Mouse (Mus musculus) midbrain, embryonic 10.5 days (tissue): ENCODE results near the gene Naa40. TPM values are rescaled to one million over a fixed set of nuclear protein-coding genes. Genes with fewer than 3 reads are reported as not detected.

Experiments
- DNase-seq: peaks from one replicate; pipeline ENCODE4 v3.0.0-alpha.2; 2017; ENCODE audit warnings: low spot score
- H3K27ac ChIP-seq: fragments of 300-500 bp; sonication (generic); replicated peaks from 2 replicates; pipeline ENCODE4 v1.5.1; 2016; ENCODE audit warnings: mild to moderate bottlenecking
- H3K27me3 ChIP-seq: fragments of 300-500 bp; sonication (generic); 2 replicates; pipeline ENCODE4 v1.6.1; 2016; ENCODE audit warnings: low read depth, mild to moderate bottlenecking; ENCODE audit not compliant: poor library complexity, severe bottlenecking
- H3K36me3 ChIP-seq: fragments of 300-500 bp; sonication (generic); 2 replicates; pipeline ENCODE4 v1.6.1; 2016; ENCODE audit warnings: mild to moderate bottlenecking, moderate library complexity
- H3K4me1 ChIP-seq: fragments of 300-500 bp; sonication (generic); 2 replicates; pipeline ENCODE4 v1.6.1; 2016
- H3K4me3 ChIP-seq: fragments of 300-500 bp; sonication (generic); 2 replicates; pipeline ENCODE4 v1.5.1; 2016; ENCODE audit warnings: mild to moderate bottlenecking, moderate library complexity
- H3K9me3 ChIP-seq: fragments of 300-500 bp; sonication (generic); replicated peaks from 2 replicates; pipeline ENCODE4 v1.6.1; 2016; ENCODE audit warnings: mild to moderate bottlenecking
- whole genome bisulfite sequencing: fragments of 180-500 bp; shearing (Covaris S2); methylation state at CpG from one replicate; pipeline ENCODE4 v1.1.7; 2016; 5-methylcytosine and 5-hydroxymethylcytosine counted together
- polyA plus RNA-seq: library from polyadenylated mRNA; unstranded; fragments of >200 nt; fragmentation: Nextera tagmentation; extraction: Ambion mirVana; gene quantifications from 2 replicates; pipeline ENCODE4 v1.2.1, GENCODE M21; 2016

Naa40 gene
- polyA plus RNA-seq, 1 experiment from 2014 or later: 105 TPM

DNA sequence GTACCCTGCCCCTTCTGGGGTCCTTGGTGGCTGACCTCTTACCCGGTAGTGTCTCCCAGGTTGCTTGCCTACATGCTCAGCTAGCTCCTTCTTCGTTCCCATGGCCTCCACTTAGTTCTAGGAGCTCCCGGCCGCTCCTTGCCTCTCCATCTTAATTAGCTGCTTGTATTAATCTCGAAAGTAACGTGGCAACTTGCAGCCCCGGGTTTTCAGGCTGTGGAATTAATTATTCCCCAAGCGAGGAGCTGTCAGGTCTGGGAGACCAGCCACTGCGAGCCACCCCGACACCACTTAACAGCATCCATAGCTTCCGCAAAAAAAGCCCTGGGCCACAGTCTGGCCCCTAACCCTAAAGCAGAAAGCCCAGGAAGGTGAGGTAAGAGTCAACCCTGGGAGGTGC lies 57.6 kb downstream of the Naa40 start:
- 62% methylated on average over 11 of the region's 11 CpGs for WGBS
- no peaks in the 10 kb centered on the region for H3K9me3 ChIP-seq
- 0 out of 2 replicates have a peak overlapping the region, but pooled peaks have one; percentile 18 for H3K27ac ChIP-seq
- no peak overlapping the region for H3K4me3 ChIP-seq
- H3K36me3 ChIP-seq: no peaks in the 10 kb centered on the region
- H3K27me3 ChIP-seq: peaks cover 99% of the 10 kb centered on the region
- H3K4me1 ChIP-seq: peaks cover 62% of the 10 kb centered on the region
- no peak for DNase-seq

DNA sequence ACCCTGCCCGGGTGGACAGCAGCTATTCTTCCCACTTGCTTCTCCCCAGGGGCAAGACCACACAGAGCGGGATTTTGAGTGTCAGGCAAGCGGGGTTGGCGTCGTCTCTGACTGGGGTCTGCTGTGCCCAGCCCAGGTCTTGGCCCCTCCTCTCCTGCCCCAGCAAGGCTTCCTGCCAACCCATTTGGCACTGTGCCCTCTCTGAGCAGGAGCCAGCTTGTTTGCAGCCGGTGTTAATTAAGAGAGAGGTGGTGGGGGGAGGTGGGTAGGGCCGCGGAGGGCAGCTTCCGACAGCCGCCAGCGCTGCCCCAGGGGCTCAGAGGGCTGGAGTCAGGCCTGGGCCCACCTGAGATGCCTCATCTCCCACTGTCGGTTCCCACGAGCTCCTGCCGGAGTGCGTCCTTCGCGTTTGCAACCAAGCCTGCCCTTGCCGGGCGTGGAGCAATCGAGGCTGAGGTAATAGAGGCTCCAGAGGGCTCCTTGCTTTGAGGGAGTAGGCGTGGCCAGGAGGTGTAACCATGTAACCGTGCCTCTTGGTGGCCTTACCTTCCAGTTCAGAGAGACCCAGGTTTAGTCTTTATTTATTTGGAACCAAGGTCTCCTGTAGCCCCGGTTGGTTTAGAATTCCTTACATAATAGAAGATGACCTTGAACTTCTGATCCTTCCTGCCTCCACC lies 58.6 kb downstream of the Naa40 start:
- 13% methylated on average over 23 of the region's 23 CpGs for WGBS
- H3K9me3 ChIP-seq: no peaks in the 10 kb centered on the region
- 0 out of 2 replicates have a peak overlapping the region, but pooled peaks have one; percentile 16 for H3K4me3 ChIP-seq
- peaks cover 69% of the 10 kb centered on the region for H3K4me1 ChIP-seq
- H3K27me3 ChIP-seq: peaks cover 99% of the 10 kb centered on the region
- H3K36me3 ChIP-seq: no peaks in the 10 kb centered on the region
- no peak overlapping the region; the same call in 1 of the 2 replicates for H3K27ac ChIP-seq
- no peak for DNase-seq

GRCm38 (mm10) chr19:7181496-7181895 lies 59.5 kb downstream of the Naa40 start:
- Histone ChIP-seq H3K27me3 (peaks cover 97% of the 10 kb centered on the region), H3K4me1 (peaks cover 68% of the 10 kb centered on the region)
- 70% methylated on average over 7 of the region's 7 CpGs for WGBS

GRCm38 (mm10) chr19:7180756-7181405 lies 60.1 kb downstream of the Naa40 start:
- H3K36me3 ChIP-seq: no peaks in the 10 kb centered on the region
- 76% methylated on average over 8 of the region's 8 CpGs for WGBS
- no peak for DNase-seq
- H3K4me1 ChIP-seq: peaks cover 68% of the 10 kb centered on the region
- H3K27me3 ChIP-seq: peaks cover 97% of the 10 kb centered on the region
- H3K27ac ChIP-seq: no peak overlapping the region
- H3K4me3 ChIP-seq: no peak overlapping the region
- H3K9me3 ChIP-seq: no peaks in the 10 kb centered on the region

More at GRCm38 (mm10) chr19:7181496-7181895, 59.5 kb downstream of the Naa40 start:
- no peak for DNase-seq
- Histone ChIP-seq H3K9me3 (no peaks in the 10 kb centered on the region), H3K27ac (no peak overlapping the region), H3K36me3 (no peaks in the 10 kb centered on the region), H3K4me3 (no peak overlapping the region)

- no peak for DNase-seq
- peaks cover 96% of the 10 kb centered on the region for H3K27me3 ChIP-seq
Observed at GRCm38 (mm10) chr19:7178841-7179452, 62.0 kb downstream of the Naa40 start.

DNA sequence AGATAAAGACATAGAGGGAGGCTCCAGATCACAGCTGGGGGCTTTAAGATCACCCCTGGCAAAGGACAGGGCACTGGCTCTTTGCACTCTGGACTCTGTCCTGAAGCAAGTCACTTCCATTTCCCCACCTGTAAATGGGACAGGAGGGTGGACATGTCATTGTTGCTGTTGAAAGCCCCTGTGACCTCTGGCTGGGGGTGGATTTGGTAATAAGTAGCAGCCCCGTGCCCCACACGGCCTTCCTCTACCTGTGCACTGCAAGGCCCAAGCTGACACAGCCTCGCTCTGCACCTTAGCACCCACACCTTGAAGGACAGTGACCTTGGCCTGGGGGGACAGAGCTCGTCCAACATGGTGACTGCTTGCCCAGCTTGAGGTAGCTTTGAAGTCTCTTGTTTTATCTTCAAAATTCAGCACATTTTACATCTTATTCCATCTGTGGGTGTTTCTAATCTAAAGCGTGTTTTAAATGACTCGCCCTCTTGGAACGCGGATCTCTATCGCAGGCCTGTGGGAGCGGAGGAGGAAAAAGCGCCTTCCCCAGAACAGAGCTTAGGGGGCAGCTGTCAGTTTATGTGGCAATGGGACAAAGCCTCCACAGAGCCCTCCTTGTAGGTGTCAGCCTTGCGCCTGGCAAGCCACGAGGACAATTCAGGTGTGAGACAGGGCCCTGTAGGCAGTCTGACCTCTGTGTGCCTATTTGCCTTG lies 63.0 kb downstream of the Naa40 start:
- peaks cover 61% of the 10 kb centered on the region for H3K4me1 ChIP-seq
- DNase-seq: no peak
- H3K27me3 ChIP-seq: peaks cover 86% of the 10 kb centered on the region
- peak overlapping the region; percentile 39; the same call in 1 of the 2 replicates for H3K27ac ChIP-seq
- WGBS: 54% methylated on average over 13 of the region's 13 CpGs
- H3K36me3 ChIP-seq: no peaks in the 10 kb centered on the region
- no peak overlapping the region for H3K4me3 ChIP-seq
- H3K9me3 ChIP-seq: no peaks in the 10 kb centered on the region

More at GRCm38 (mm10) chr19:7178841-7179452, 62.0 kb downstream of the Naa40 start:
- H3K4me1 ChIP-seq: peaks cover 59% of the 10 kb centered on the region
- H3K4me3 ChIP-seq: no peak overlapping the region
- H3K36me3 ChIP-seq: no peaks in the 10 kb centered on the region
- H3K27ac ChIP-seq: 0 out of 2 replicates have a peak overlapping the region, but pooled peaks have one; percentile 39
- 40% methylated on average over 3 of the region's 3 CpGs for WGBS
- no peaks in the 10 kb centered on the region for H3K9me3 ChIP-seq

DNA sequence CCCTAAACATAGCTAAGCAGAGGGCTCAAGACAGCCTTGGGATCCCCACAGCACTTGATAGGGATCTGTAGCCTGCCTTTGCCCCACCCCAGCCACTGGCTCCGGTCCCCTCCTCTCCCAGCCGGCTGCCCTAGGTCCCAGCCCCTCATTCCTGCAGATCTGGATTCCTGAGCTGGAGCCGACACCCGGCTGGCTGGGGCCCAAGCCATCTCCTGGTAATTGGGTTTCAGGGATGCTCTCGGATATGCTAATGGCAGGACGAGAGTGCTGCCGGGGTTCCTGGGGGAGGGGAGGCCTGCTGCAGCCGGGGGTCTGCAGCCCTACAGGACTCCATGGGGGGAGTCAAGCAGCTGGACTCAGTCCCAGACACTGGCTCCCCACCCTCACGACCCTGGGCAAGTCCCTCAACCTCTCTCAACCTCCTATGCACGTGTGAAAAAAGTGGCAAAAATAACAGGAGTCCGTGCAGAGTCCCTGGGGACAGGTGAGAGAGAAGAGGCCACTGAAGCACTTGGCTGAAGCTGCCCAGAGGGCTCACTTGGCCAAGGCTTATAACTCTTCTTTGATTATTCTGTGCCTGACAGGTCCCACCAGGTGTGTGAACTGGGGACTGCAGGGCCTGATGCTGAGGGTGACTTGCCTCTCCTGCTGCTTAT lies 64.8 kb downstream of the Naa40 start:
- WGBS: 12% methylated on average over 11 of the region's 11 CpGs
- H3K9me3 ChIP-seq: no peaks in the 10 kb centered on the region
- peaks cover 65% of the 10 kb centered on the region for H3K4me1 ChIP-seq
- no peaks in the 10 kb centered on the region for H3K36me3 ChIP-seq
- peak overlapping the region; percentile 56 for H3K27ac ChIP-seq
- no peak for DNase-seq
- H3K4me3 ChIP-seq: no peak overlapping the region
- H3K27me3 ChIP-seq: peaks cover 74% of the 10 kb centered on the region

Other genes with a start within 250 kb of the Naa40 start
- 20.8 and 23.1 TPM in 2 replicates for gene Dnajc4, start 248.6 kb downstream of the Naa40 start, polyA plus RNA-seq
- 19.1 and 20.3 TPM in 2 replicates for gene Nudt22, start 245.1 kb downstream of the Naa40 start, polyA plus RNA-seq
- 9.5 and 11.3 TPM in 2 replicates for gene Trpt1, start 245.1 kb downstream of the Naa40 start, polyA plus RNA-seq
- gene Fermt3, start 221.7 kb downstream of the Naa40 start, polyA plus RNA-seq: 8.5 and 10.3 TPM in 2 replicates
- 427 and 470 TPM in 2 replicates for gene Stip1, start 201.2 kb downstream of the Naa40 start, polyA plus RNA-seq
- 2.2 and 2.9 TPM in 2 replicates for gene Macrod1, start 184.4 kb downstream of the Naa40 start, polyA plus RNA-seq
- 6.0 and 7.5 TPM in 2 replicates for gene Flrt1, start 135.5 kb downstream of the Naa40 start, polyA plus RNA-seq
- gene Otub1, start 34.9 kb downstream of the Naa40 start, polyA plus RNA-seq: 274 and 293 TPM in 2 replicates
- 895 and 900 TPM in 2 replicates for gene Cox8a, start 23.6 kb downstream of the Naa40 start, polyA plus RNA-seq
- gene Rcor2, start 26.1 kb upstream of the Naa40 start, polyA plus RNA-seq: 62.2 and 73.1 TPM in 2 replicates
- 45.5 and 46.0 TPM in 2 replicates for gene Mark2, start 100.7 kb upstream of the Naa40 start, polyA plus RNA-seq
- 43.1 and 51.7 TPM in 2 replicates for gene Spindoc, start 141.8 kb upstream of the Naa40 start, polyA plus RNA-seq
- 5.7 and 7.6 TPM in 2 replicates for gene 2700081O15Rik, start 176.4 kb upstream of the Naa40 start, polyA plus RNA-seq
- 306 and 368 TPM in 2 replicates for gene Rtn3, start 242.1 kb upstream of the Naa40 start, polyA plus RNA-seq